Mouse (Mus musculus) left cerebral cortex, postnatal 36 days (tissue): Measurements from ENCODE around the gene Nsd1. TPM values are rescaled to one million over a fixed set of nuclear protein-coding genes. Genes with fewer than 3 reads are reported as not detected.
A peak's percentile ranks its signal among the peaks of the same experiment; 100 is the strongest.

Source experiments
- DNase-seq, 2 experiments: peaks; one replicate each; pipeline ENCODE4 v3.0.0; 2021 to 2022; ENCODE audit warnings: low spot score in 2 of 2, mixed read lengths in 1 of 2
- intact Hi-C: fragments of 180-260 bp; cut with DNase I; formaldehyde crosslinking; loops from one replicate; pipeline ENCODE4 v1.15.1; 2025
- total RNA-seq, 2 experiments: library from RNA; stranded (reverse); gene quantifications; 2 replicates each; pipeline ENCODE4 v1.2.3; 2021

Nsd1 gene
- total RNA-seq, 2 experiments from 2014 or later = 105 to 134 TPM

- intact Hi-C loops = no loop called here
- peak; percentile 87 to 88 for DNase-seq
Observed at GRCm38 (mm10) chr13:55321434-55322129, 112.0 kb downstream of the Nsd1 start, which contains the start of gene Rab24. Gene Rab24 (minus strand): TSS chr13:55321946.

DNA sequence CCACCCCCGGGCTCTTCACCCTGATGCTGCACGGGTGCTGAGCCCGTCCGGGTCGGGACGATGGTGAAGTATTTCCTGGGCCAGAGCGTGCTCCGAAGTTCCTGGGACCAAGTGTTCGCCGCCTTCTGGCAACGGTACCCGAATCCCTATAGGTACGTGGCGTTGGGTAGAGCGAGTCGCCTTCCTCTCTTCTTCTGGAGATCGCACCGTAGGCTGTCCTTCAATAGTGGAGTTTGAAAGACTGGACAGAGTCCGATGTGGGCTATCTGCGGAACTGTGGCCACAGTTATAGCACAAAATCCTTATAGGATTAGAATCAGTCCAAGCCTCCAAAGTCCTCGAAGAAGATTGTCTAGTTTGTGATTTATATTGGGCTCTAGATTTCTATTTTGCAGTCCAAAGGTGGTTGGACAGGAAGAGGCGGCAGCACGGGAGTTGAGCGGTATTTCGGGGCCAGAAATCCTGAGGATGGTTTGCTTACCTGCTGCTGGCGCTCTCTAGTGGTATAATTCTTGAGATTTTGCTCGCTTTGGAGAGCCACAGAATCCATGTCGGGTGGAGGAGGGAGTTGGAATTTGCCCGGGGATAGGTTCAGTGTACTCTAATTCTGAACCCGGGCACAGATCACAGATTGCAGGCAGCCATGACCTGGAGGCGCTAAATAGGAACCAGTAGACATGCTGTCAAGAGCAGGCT lies 112.7 kb downstream of the Nsd1 start:
- intact Hi-C loops = no loop called here

GRCm38 (mm10) chr13:55325596-55325995 lies 116.0 kb downstream of the Nsd1 start:
- DNase-seq = peak in 1 of 2 experiments; percentile 50
- intact Hi-C loops = no loop called here

More for the DNA sequence above, 112.7 kb downstream of the Nsd1 start:
- DNase-seq = no peak

GRCm38 (mm10) chr13:55327169-55327568 lies 117.6 kb downstream of the Nsd1 start:
- DNase-seq = no peak
- intact Hi-C loops = no loop called here

GRCm38 (mm10) chr13:55327633-55328032 lies 118.1 kb downstream of the Nsd1 start:
- peak; percentile 91 for DNase-seq
- intact Hi-C loops = no loop called here

DNA sequence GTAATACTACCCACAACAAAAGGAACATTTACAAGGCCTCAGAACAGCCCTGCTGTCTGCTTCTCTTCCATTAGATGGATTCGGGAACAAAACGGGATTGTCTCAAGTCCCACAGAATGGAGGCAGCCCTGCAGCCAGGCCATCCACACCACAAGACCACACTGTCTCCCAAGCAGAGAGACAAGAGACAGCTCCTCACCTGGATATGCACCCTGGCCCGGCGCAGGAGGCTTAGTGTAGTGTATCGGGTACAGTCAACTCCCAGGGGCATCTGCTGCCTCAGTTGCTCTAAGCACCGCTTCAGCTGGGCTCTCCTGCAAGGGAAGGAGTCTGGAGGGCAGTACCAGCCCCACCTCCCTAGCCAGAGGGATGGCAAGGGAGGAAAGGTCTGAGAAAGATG lies 118.6 kb downstream of the Nsd1 start:
- intact Hi-C loops = no loop called here
- no peak for DNase-seq

GRCm38 (mm10) chr13:55328641-55329040 lies 119.1 kb downstream of the Nsd1 start:
- intact Hi-C loops = no loop called here
- no peak for DNase-seq

DNA sequence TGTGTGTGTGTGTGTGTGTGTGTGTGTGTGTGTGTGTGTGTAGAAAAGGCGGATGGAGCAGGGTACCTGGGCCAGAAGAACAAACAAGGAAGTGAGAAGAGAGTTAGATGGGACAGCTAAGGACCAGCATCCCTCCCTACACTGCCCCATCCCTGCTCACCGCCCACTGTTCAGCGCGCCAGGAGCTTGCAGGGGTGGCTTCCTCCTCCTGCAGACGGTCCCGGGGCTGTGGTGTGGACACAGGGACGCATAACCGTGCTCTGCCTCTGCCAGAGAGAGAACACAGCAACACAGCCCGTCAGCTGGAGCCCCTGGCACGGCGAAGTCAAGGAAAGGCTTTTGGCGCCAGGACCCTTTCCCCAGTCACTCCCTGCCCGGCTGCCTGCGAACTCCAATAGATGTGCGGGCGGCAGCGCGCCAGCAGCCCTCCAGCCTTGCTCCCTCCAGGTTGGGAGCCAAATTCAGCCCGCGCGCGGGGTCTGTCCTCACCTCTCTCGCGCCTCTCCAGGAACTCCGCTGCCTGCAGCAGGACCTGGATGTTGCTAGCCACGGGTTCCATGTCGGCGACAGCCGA lies 119.6 kb downstream of the Nsd1 start:
- intact Hi-C loops = no loop called here
- no peak for DNase-seq

DNA sequence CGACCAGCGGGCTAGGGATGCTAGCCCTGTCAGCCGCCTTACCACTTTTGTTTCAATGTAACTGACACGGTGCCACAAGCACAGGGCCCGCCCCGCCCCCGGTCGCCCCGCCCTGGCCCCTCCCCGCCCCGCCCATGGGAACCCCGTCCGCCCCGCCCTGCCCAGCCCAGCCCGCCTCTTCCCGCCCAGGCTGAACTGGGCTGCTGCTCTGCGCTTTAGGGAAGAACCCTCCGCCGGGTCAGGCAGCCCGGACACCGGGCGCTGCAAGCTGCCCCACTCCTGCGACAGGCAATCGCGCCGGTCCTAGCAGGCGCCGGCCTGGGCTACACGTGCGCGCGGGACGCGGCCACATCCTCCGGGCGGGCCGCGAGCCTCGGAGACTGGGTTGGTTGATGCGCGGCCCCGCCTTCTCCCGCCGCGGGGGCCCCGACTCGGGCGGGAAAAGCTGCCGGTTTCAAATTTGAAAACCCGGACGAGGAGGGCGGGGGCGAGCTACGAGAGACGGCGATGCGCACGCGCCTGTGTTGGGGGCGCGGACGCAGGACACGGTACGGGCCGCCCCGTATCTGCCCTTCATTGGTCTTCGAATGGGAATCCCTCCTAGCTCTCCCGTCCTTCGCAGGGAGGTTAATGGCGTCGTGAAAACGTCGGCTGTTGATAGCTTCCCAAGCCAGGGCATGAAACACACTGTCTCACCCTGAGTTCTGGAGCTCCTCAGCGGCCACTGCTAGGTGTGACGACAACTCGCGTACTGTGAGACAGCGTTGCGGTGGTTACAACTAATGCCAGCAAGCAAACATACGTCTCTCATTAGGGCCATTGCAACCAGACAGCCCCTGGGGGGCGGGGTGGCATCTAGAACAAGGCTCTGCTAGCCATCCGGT lies 120.3 kb downstream of the Nsd1 start, which contains the start of gene Mxd3:
Gene Mxd3, minus strand, starts transcription at position 141 of the 884 bp plus-strand sequence.
- peak; percentile 82 to 86 for DNase-seq
- intact Hi-C loops = no loop called here

- DNase-seq = no peak
- intact Hi-C loops = no loop called here
Observed at GRCm38 (mm10) chr13:55330567-55331400, 121.2 kb downstream of the Nsd1 start.

GRCm38 (mm10) chr13:55332331-55332730 lies 122.7 kb downstream of the Nsd1 start:
- intact Hi-C loops = no loop called here
- no peak for DNase-seq

- intact Hi-C loops = no loop called here
- DNase-seq = no peak
Observed at GRCm38 (mm10) chr13:55335701-55336100, 126.1 kb downstream of the Nsd1 start.

DNA sequence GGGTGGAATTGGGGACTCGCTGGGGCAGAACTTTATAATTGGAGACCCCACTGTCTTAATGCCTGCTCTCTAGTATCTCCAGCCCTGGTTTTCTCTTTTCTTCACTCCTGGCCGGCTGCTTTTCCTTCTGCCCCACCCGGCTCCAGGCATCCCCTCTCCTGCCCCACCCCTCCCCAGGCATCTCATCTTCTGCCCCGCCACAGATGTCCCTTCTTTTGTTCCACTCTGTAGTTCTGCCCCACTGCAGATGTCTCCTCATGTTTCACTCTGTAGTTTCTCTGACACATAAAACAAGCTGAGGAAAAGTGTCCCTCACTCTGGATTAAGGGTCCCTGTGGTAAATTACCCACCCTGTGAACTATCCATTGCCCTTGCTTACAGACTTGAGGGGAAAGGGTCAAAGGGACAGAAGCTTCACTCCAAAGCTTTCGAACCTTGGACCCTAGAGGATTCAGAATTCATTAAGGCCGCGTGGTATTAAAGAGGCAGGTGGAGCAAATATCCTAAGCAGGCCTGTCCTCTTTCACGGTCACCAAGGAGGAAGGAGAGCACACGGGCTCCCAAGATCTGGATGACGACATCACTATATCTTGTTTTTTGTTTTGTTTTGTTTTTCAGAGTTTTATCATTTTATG lies 127.9 kb downstream of the Nsd1 start:
- no peak for DNase-seq
- intact Hi-C loops = no loop called here

GRCm38 (mm10) chr13:55338131-55339054 lies 128.8 kb downstream of the Nsd1 start:
- intact Hi-C loops = no loop called here
- DNase-seq = no peak

DNA sequence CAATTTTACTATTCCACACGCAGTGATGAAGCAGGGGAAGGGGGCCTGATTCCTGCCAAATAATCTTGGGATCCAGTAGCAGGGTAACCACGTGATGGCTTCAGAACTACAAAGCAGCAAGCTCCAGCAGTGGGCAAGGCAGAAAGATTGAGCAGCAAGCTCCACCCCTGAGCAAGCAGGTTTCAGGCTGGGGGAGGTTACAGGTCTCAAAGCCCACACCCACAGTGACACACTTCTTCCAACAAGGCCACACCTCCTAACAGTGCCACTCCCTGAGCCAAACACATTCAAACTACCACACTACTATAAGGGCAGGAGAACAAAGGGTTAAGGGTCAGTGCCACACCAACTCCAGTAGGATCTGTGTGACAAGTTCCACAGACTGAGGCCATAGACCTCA lies 129.7 kb downstream of the Nsd1 start:
- DNase-seq = no peak
- intact Hi-C loops = no loop called here

DNA sequence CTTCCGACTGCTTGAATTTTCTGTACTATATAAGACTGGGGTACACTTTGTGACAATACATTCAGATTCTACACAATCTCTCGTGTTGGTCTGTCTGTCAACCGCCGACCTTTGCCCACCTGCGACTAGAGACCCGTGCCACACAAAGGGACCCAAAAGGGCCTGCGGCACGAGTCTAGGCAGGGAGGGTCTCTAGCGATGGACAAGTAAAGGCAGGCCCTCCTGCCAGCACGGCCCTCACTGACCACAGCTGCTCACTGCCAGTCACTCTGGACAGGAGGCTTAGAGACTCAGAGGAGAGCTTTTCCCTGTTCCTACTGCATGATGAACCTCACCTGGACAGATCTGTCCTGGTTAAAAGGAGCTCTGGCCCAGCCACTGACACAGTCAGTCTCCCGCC lies 132.9 kb downstream of the Nsd1 start:
- intact Hi-C loops = no loop called here
- no peak for DNase-seq

- peak in 1 of 2 experiments; percentile 49 for DNase-seq
- intact Hi-C loops = no loop called here
Observed at GRCm38 (mm10) chr13:55344286-55344685, 134.7 kb downstream of the Nsd1 start.
